Mouse (Mus musculus) heart, postnatal 0 days (tissue): ENCODE measurements around the gene Las1l. TPM values are rescaled to one million over a fixed set of nuclear protein-coding genes. Genes with fewer than 3 reads are reported as not detected.

Experiments
- ATAC-seq: fragments of 200-750 bp; cut with Nextera tagmentation; 2 replicates; pipeline ENCODE4 v1.8.0; 2017; ENCODE audit warnings: low read depth, moderate number of reproducible peaks, moderate library complexity; ENCODE audit not compliant: insufficient read depth
- DNase-seq: peaks from one replicate; pipeline ENCODE4 v3.0.0-alpha.2; 2016; ENCODE audit warnings: low spot score
- H3K27ac ChIP-seq: fragments of 300-500 bp; sonication (generic); 2 replicates; pipeline ENCODE4 v1.5.1; 2014; ENCODE audit warnings: low read depth, mild to moderate bottlenecking
- H3K27me3 ChIP-seq: fragments of 300-500 bp; sonication (generic); 2 replicates; pipeline ENCODE4 v1.6.1; 2014; ENCODE audit warnings: low read length, mixed read lengths; ENCODE audit not compliant: control insufficient read depth, insufficient read depth
- H3K36me3 ChIP-seq: fragments of 300-500 bp; sonication (generic); replicated peaks from 2 replicates; pipeline ENCODE4 v1.6.1; 2014; ENCODE audit warnings: low read length, mixed read lengths; ENCODE audit not compliant: control insufficient read depth, insufficient read depth
- H3K4me1 ChIP-seq: fragments of 300-500 bp; sonication (generic); 2 replicates; pipeline ENCODE4 v1.6.1; 2014; ENCODE audit warnings: antibody characterized with exemption; ENCODE audit not compliant: control insufficient read depth, insufficient read depth
- H3K4me2 ChIP-seq: fragments of 300-500 bp; sonication (generic); 2 replicates; pipeline ENCODE4 v1.6.1; 2014; ENCODE audit warnings: low read depth, mild to moderate bottlenecking, low read length, moderate library complexity
- H3K4me3 ChIP-seq: fragments of 300-500 bp; sonication (generic); 2 replicates; pipeline ENCODE4 v1.5.1; 2014; ENCODE audit warnings: low read depth, low read length
- H3K9ac ChIP-seq: fragments of 300-500 bp; sonication (generic); replicated peaks from 2 replicates; pipeline ENCODE4 v1.6.1; 2014; ENCODE audit warnings: low read depth, low read length, mixed read lengths
- H3K9me3 ChIP-seq: fragments of 300-500 bp; sonication (generic); replicated peaks from 2 replicates; pipeline ENCODE4 v1.6.1; 2016; ENCODE audit warnings: low read length; ENCODE audit not compliant: control insufficient read depth
- CTCF ChIP-seq: IDR thresholded peaks from 2 replicates; pipeline ENCODE4 v1.5.1; 2016; ENCODE audit warnings: antibody characterized with exemption, control low read depth, low read depth
- EP300 ChIP-seq: IDR thresholded peaks from 2 replicates; pipeline ENCODE4 v1.6.1; 2016; ENCODE audit warnings: antibody characterized with exemption, low read depth
- WGBS: fragments of 180-500 bp; shearing (Covaris S2); extraction: QIAGEN DNeasy Blood & Tissue Kit; methylation state at CpG from one replicate; pipeline ENCODE4 v1.1.7; 2014; 5-methylcytosine and 5-hydroxymethylcytosine counted together
- polyA plus RNA-seq: library from polyadenylated mRNA; unstranded; fragments of >200 nt; fragmentation: Nextera tagmentation; extraction: Ambion mirVana; gene quantifications from 2 replicates; pipeline ENCODE4 v1.2.1, GENCODE M21; 2015
- total RNA-seq: library from RNA; depleted of rRNA; stranded (reverse); fragments of >200 nt; gene quantifications from 2 replicates; pipeline ENCODE4 v1.2.3, GENCODE M21; 2014; ENCODE audit warnings: low replicate concordance; rRNA removed

The Las1l gene
- total RNA-seq (14.4 and 15.2 TPM in 2 replicates), polyA plus RNA-seq (39.5 and 43.4 TPM in 2 replicates)

DNA sequence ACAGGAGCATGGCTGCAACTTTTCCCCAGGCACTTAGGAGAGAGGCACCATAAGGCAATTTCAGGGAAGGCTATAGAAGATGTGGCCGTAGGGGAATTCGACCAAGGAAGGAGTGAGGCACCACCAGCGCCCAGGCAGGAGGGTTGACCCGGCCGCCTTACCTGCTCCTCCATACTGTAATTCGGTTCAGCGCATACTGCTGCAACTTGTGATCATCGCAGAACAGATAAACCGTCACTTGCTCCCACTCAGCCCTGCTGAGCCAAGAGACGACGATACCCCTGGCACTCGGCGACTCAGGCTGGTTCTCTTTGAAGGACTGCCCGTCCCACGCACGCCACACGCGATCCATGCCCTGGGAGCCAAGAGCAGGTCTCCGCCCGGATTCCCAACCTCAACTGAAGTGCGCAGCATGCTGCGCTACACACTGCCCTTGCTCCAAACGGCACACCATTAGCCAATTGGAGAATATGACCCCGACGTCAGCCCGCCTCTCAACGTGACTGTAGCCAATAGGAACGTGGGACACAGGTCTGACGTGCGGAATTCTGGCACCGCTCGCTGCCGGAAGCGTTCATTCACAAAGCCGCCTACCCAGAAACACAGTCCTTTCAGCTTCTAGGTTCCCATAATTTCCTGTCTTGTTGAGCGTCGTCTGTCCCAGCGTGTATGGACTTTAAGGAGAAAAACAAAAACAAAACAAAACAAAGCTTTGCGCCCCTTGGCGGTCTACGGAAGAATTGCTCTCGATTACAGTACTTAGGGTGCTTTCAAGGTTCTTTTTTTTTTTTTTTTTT lies at the start of gene Las1l:
Gene Las1l (minus strand): TSS at position 466 of the 797 bp plus-strand sequence.
- H3K9ac ChIP-seq, result peak within 1 kb of the TSS; percentile 52
- ATAC-seq (peak; percentile 100), DNase-seq (peak; percentile 90)
- no peak for TF ChIP-seq EP300
- TF ChIP-seq CTCF, result peak; percentile 19; the same call in 1 of the 2 replicates
- peak within 1 kb of the TSS; percentile 76 for H3K4me2 ChIP-seq
- no peaks in the 10 kb centered on the region for H3K27me3 ChIP-seq
- H3K36me3 ChIP-seq, result no peaks in the 10 kb centered on the region
- peak within 1 kb of the TSS; percentile 62 for H3K4me3 ChIP-seq
- no peaks in the 10 kb centered on the region for H3K9me3 ChIP-seq
- no peaks in the 10 kb centered on the region for H3K4me1 ChIP-seq
- 21% methylated on average over 42 of the region's 42 CpGs for WGBS
- H3K27ac ChIP-seq, result peak within 1 kb of the TSS; percentile 74

DNA sequence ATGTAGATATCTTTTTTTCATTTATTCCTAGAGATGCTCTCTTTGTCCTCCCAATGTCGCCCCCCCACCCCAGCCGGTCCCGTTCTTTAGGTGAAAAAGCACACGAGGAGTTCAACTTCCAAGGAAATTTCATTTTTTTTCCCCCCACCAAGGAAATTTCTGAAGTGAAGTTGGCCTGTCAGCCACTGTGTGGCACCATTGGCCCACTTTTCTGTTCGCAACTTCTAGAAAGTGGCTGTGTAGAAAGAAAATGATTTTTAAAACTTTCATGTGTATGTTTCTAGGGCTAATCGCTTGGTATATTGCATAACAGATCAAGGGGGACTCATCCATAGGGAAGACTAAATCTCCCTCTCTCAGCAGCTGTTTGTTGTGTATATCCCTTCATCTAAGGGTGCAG lies 49.6 kb upstream of the Las1l start:
- no peak overlapping the region for H3K9ac ChIP-seq
- TF ChIP-seq EP300, result no peak
- peak; percentile 46 for TF ChIP-seq CTCF
- no peak overlapping the region for H3K27ac ChIP-seq
- no peaks in the 10 kb centered on the region for H3K4me1 ChIP-seq
- WGBS, result 52% methylated on average over 6 of the region's 6 CpGs
- H3K27me3 ChIP-seq, result no peaks in the 10 kb centered on the region
- no peak overlapping the region for H3K4me3 ChIP-seq
- no peaks in the 10 kb centered on the region for H3K36me3 ChIP-seq
- no peaks in the 10 kb centered on the region for H3K9me3 ChIP-seq
- no peak overlapping the region for H3K4me2 ChIP-seq
- DNase-seq, result peak; percentile 5
- ATAC-seq, result no peak

DNA sequence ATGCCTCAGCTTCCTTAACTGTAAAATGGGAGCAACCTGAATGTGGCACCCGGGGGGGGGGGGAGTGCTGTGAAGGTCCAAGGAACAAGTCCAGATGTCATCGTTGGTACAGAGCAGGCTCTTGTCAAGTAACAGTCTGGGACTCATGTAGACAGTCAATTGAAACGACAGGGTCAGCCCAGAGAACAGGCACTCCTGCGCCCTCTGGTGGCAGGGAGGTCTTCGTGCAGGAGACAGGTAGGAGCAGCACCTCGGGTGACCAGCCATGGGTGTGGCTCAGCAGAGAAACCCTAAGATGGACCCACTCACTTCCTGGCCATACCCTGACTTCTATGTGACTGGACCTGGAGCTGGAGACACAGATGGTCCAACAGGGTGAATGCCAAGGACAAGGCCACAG lies 42.8 kb upstream of the Las1l start:
- DNase-seq (no peak), ATAC-seq (no peak)
- H3K36me3 ChIP-seq, result no peaks in the 10 kb centered on the region
- no peak overlapping the region for H3K4me2 ChIP-seq
- H3K4me1 ChIP-seq, result no peaks in the 10 kb centered on the region
- no peak overlapping the region for H3K27ac ChIP-seq
- no peak overlapping the region for H3K9ac ChIP-seq
- H3K9me3 ChIP-seq, result no peaks in the 10 kb centered on the region
- no peaks in the 10 kb centered on the region for H3K27me3 ChIP-seq
- WGBS, result 53% methylated on average over 6 of the region's 6 CpGs
- H3K4me3 ChIP-seq, result no peak overlapping the region
- TF ChIP-seq CTCF, result 0 out of 2 replicates have a peak, but pooled peaks have one; percentile 2
- no peak for TF ChIP-seq EP300

- 47% methylated on average over 3 of the region's 3 CpGs for WGBS
- no peak for ATAC-seq
- TF ChIP-seq CTCF (no peak), EP300 (no peak)
- Histone ChIP-seq H3K4me1 (no peaks in the 10 kb centered on the region), H3K9ac (no peak overlapping the region), H3K27ac (no peak overlapping the region), H3K9me3 (no peaks in the 10 kb centered on the region; the same call in 1 of the 2 replicates), H3K36me3 (no peaks in the 10 kb centered on the region), H3K27me3 (no peaks in the 10 kb centered on the region), H3K4me2 (no peak overlapping the region), H3K4me3 (no peak overlapping the region)
- no peak for DNase-seq
Observed at GRCm38 (mm10) chrX:95993206-95993605, 36.4 kb upstream of the Las1l start.

DNA sequence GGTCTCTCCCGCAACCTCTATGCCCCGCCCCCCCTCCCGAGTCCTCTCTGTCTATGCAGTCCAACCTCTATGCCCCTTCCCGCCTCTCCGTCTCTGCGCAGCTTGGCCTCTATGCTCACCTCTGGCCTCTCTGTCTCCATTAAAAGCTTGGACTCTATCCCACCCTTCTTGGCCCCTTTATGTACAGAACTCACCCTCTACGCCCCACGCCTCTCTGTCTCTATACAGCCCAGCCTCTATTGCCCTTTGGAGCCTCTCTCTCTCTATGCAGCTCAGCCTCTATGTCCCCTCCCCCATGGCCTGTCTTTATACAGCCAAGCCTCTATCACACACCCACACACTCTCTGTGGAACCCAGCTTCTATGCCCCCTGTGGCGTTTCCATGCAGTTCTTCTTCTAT lies 13.2 kb upstream of the Las1l start:
- DNase-seq (no peak), ATAC-seq (no peak)
- no peak overlapping the region for H3K4me2 ChIP-seq
- H3K27me3 ChIP-seq, result no peaks in the 10 kb centered on the region
- no peaks in the 10 kb centered on the region for H3K9me3 ChIP-seq
- no peak overlapping the region for H3K9ac ChIP-seq
- H3K4me1 ChIP-seq, result no peaks in the 10 kb centered on the region
- no peak for TF ChIP-seq CTCF
- TF ChIP-seq EP300, result no peak
- 88% methylated on average over 9 of the region's 9 CpGs for WGBS
- no peaks in the 10 kb centered on the region for H3K36me3 ChIP-seq
- no peak overlapping the region for H3K27ac ChIP-seq
- H3K4me3 ChIP-seq, result no peak overlapping the region
